In the genomic region with DNA sequence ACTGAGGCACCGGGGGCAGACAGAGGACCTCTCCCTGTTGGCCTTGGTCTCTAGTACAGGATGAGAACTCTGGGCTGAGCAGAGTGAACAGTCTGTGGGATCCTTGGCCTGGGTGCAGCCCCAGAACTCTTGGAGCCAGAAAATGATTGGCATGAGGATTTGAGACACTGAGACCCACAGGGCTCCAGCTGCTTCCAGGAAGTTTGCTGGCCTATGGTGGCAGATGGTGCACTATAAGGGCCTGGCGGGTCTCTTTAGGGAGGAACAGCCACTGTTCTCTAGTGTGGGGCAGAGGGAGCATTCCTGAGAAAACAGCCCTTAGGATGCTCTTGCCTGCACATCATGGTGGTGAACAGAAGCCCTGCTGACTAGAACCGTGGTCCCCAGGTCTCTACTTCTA, we compare ENCODE assay signal across 12 mouse cellular contexts.
DNase-seq lines count a peak whose midpoint lies in the region.
"Had no signal": no experiment of that assay in that cellular context is flagged by ENCODE, and none has a peak within 500 bp of the region (broad histone marks: within the 10 kb centered on the region; RNA-seq: fewer than 3 reads in every experiment).

No protein-coding gene starts in this region.

- peak; percentile 46 to 66 for DNase-seq in cerebellum, postnatal 10 days
- no peak for DNase-seq in cerebellum, postnatal 4 days (ENCODE audit: low spot score in 2 of 2)
- DNase-seq in cerebellum, postnatal 25 days: peak; percentile 27 to 29
- DNase-seq in cerebellum, adult 11 months: no peak
- DNase-seq: adrenal gland, adult 2 months; adrenal gland, adult 8-10 months; adrenal gland, postnatal 10 days; adrenal gland, postnatal 14 days; adrenal gland, postnatal 25 days; adrenal gland, postnatal 36 days; B cell, adult 2 months; cerebellum, adult 11-12 months had no signal

Comparison
In these comparisons a context has a peak if more than half of its experiments do, and no peak if none do; other contexts are left out.
1. DNase-seq: peak in cerebellum, postnatal 10 days (2 of 2) and cerebellum, postnatal 25 days (2 of 2); none in cerebellum, postnatal 4 days (0 of 2) and cerebellum, adult 11 months (single experiment).